Mouse (Mus musculus) retina, postnatal 1 day (tissue): ENCODE measurements at regions not wholly inside any gene's neighbourhood (a gene's known extent, or its start where the extent isn't known, plus 50 kb on each side); places are given as distances from the start of the nearest gene placed in this dataset.

ENCODE experiments used
- DNase-seq: peaks from one replicate; pipeline ENCODE4 v3.0.0-alpha.2; 2012

DNA sequence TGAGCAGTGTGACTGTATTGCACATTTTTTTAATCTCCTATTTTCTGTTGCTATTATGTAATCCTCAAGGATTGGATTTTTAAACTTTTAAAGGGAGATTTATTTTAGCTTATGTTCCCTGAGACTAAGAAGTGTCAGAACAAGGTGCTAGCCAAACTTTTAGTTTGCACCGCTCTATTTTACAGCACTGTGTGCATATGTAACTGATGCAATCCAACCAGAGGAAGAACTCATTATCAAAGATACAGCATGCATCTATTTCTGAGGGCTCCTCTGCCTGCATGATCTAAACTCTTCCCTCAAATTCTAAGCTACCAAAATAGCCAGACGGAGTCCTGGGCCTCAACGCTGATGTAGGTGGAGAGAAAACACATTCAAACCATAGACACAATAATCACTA, 1747.5 kb upstream of the Adam24 start:
- DNase-seq, result no peak

DNA sequence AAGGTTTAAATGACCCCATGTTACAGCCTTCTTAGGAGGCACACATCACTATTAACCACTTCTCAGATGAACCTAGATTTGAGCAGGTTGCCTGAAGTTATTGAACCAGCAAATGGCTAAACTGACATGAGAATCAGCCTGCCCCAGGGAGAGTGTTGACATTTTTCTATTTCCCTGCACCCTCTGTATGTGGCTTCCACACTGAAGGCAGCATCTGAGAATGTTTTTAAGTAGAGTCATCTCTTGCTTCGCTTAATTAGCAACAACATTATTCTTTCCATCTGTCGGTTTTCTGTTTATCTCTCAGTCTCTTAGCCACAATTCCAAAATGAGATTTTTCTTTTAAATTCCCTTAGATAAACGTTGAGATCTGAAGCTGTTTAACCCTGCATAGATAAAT, 1747.0 kb upstream of the Adam24 start:
- DNase-seq, result peak; percentile 11

DNA sequence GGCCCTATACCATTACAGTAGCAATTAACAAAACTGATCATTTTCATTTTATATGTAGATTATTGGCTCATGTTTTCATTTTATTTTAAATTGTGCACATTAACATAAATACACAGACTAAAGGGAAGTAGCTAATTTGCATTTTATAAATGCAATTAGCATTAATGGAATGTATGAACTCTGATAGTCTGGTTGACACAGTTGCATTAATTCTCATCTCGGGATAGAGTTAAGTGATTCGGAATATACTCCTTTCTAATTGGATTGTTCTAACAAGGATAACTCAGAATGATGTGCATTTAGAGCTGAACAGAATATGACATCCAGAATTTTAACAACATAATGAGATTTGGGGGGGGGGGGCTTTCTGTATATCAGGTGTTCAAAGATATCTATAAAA, 1746.5 kb upstream of the Adam24 start:
- no peak for DNase-seq
